Comparison of ENCODE assay signal across 8 mouse cellular contexts in the genomic region with DNA sequence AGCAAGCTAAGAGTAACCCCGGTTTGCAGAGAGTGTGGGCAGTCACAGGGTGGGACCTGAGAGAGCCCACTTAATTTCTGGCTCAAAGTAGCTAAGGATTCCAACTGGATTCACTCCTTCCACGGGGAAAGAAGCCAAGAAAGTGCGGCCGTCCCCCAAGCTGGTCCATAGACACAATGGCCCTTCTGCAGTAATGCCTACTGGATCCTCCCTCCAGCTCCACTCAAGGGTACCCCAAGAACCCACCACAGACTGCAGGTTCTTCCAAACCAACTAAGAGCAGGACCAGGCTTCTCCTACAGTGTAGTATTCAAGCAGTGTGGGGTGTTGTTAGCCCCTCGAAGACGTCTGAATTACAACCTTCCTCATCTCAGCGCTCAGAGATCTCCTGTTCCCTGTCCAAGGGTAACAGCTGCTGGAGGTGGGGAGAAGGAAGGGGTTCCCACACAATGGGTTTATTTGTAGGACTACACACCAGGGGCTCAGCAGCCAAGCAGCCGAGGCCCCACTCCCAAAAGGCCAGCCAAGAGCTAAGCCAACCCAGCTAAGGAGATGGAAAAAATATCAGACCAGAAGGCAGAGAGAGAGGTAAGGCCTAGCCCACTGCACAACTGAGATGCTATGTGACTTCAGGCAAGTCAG. TPM values are rescaled to one million over a fixed set of nuclear protein-coding genes. Genes with fewer than 3 reads are reported as not detected.
A peak's percentile ranks its signal among the peaks of the same experiment; 100 is the strongest.
DNase-seq lines count a peak whose midpoint lies in the region; ATAC-seq lines count a peak whose summit lies in the region.

No protein-coding gene starts in this region.

- peak overlapping the region; percentile 9; the same call in 1 of the 2 replicates for H3K4me2 ChIP-seq in lung, embryonic 15.5 days
- H3K4me2 ChIP-seq in heart, embryonic 11.5 days = no peak overlapping the region
- peak overlapping the region; percentile 28 for H3K4me2 ChIP-seq in stomach, embryonic 14.5 days (replicated peaks; ENCODE audit: low read depth, low read length)

- H3K27ac ChIP-seq in lung, embryonic 15.5 days = peak overlapping the region; percentile 83
- H3K27ac ChIP-seq in heart, embryonic 11.5 days (ENCODE audit: low read depth, low read length) = peak overlapping the region; percentile 23
- peak overlapping the region; percentile 5; the same call in 1 of the 2 replicates for H3K27ac ChIP-seq in limb, embryonic 10.5 days
- peak overlapping the region; percentile 93 for H3K27ac ChIP-seq in stomach, embryonic 14.5 days (ENCODE audit: low read length)

- no peak for ATAC-seq in lung, embryonic 15.5 days (ENCODE audit: borderline replicate concordance, extremely low read depth, low FRiP score, low TSS enrichment)
- no peak for ATAC-seq in heart, embryonic 11.5 days (replicated peaks; ENCODE audit: insufficient number of reproducible peaks, low FRiP score, low TSS enrichment)
- peak; percentile 40 for ATAC-seq in stomach, embryonic 14.5 days (ENCODE audit: insufficient number of reproducible peaks, insufficient read depth, low FRiP score, low read depth)

- H3K9me3 ChIP-seq in lung, embryonic 15.5 days = no peaks in the 10 kb centered on the region
- no peaks in the 10 kb centered on the region for H3K9me3 ChIP-seq in heart, embryonic 11.5 days (replicated peaks; ENCODE audit: control insufficient read depth, low read length)
- no peaks in the 10 kb centered on the region for H3K9me3 ChIP-seq in limb, embryonic 10.5 days (replicated peaks)
- H3K9me3 ChIP-seq in stomach, embryonic 14.5 days (ENCODE audit: control insufficient read depth, low read depth, low read length) = no peaks in the 10 kb centered on the region

- no peak for DNase-seq in lung, postnatal 14 days
- DNase-seq in limb, embryonic 10.5 days (ENCODE audit: low spot score) = no peak
- DNase-seq in retina, postnatal 1 day = no peak
- no peak for DNase-seq in spleen, adult 18-20 months
- no peak for DNase-seq in cerebellum, adult 9-10 months

- WGBS in lung, embryonic 15.5 days = 35% methylated on average over 8 of the region's 8 CpGs
- 50% methylated on average over 8 of the region's 8 CpGs for WGBS in heart, embryonic 11.5 days (ENCODE audit: insufficient replicate concordance)
- 76% methylated on average over 8 of the region's 8 CpGs for WGBS in limb, embryonic 10.5 days
- WGBS in stomach, embryonic 14.5 days = 19% methylated on average over 8 of the region's 8 CpGs

- H3K9ac ChIP-seq in lung, embryonic 15.5 days = no peak overlapping the region
- no peak overlapping the region for H3K9ac ChIP-seq in heart, embryonic 11.5 days (ENCODE audit: low read depth, low read length)
- H3K9ac ChIP-seq in stomach, embryonic 14.5 days (replicated peaks; ENCODE audit: low read depth, low read length) = no peak overlapping the region

- no peak overlapping the region for H3K4me3 ChIP-seq in lung, embryonic 15.5 days
- H3K4me3 ChIP-seq in heart, embryonic 11.5 days (ENCODE audit: low read depth, low read length) = no peak overlapping the region
- no peak overlapping the region for H3K4me3 ChIP-seq in limb, embryonic 10.5 days
- no peak overlapping the region for H3K4me3 ChIP-seq in stomach, embryonic 14.5 days (ENCODE audit: low read depth, low read length)

- H3K27me3 ChIP-seq in lung, embryonic 15.5 days = no peaks in the 10 kb centered on the region
- H3K27me3 ChIP-seq in heart, embryonic 11.5 days (ENCODE audit: control insufficient read depth, insufficient read depth, low read length) = no peaks in the 10 kb centered on the region
- no peaks in the 10 kb centered on the region for H3K27me3 ChIP-seq in limb, embryonic 10.5 days (ENCODE audit: low read depth, poor library complexity, severe bottlenecking)
- no peaks in the 10 kb centered on the region for H3K27me3 ChIP-seq in stomach, embryonic 14.5 days (ENCODE audit: control insufficient read depth, insufficient read depth, low read length)

- H3K4me1 ChIP-seq in lung, embryonic 15.5 days = peaks cover 52% of the 10 kb centered on the region
- H3K4me1 ChIP-seq in heart, embryonic 11.5 days (ENCODE audit: control insufficient read depth, insufficient read depth, low read length) = peaks cover 27% of the 10 kb centered on the region
- H3K4me1 ChIP-seq in limb, embryonic 10.5 days = peaks cover 42% of the 10 kb centered on the region
- H3K4me1 ChIP-seq in stomach, embryonic 14.5 days (ENCODE audit: control insufficient read depth, insufficient read depth, low read length) = peaks cover 43% of the 10 kb centered on the region

- H3K36me3 ChIP-seq in lung, embryonic 15.5 days = peaks cover 7% of the 10 kb centered on the region; the same call in 1 of the 2 replicates
- H3K36me3 ChIP-seq in heart, embryonic 11.5 days (ENCODE audit: control insufficient read depth, insufficient read depth, low read length) = 0 out of 2 replicates have a peak, but pooled peaks cover 2% of the 10 kb centered on the region
- H3K36me3 ChIP-seq in limb, embryonic 10.5 days = peaks cover 68% of the 10 kb centered on the region
- H3K36me3 ChIP-seq in stomach, embryonic 14.5 days (ENCODE audit: control insufficient read depth, insufficient read depth, low read length) = no peaks in the 10 kb centered on the region; the same call in 1 of the 2 replicates

RNA-seq across cellular contexts. Expression of gene Nckap5l, which starts 16.6 kb away (rescaled TPM):
- polyA plus RNA-seq in lung, embryonic 15.5 days (2015; fragmentation: Nextera tagmentation; extraction: Ambion mirVana) = 8.7 and 11.6 TPM in 2 replicates
- polyA plus RNA-seq in heart, embryonic 11.5 days (2014; fragmentation: Nextera tagmentation; extraction: Ambion mirVana) = 9.0 and 9.1 TPM in 2 replicates
- polyA plus RNA-seq in limb, embryonic 10.5 days (2016; fragmentation: Nextera tagmentation; extraction: Ambion mirVana) = 16.3 and 17.4 TPM in 2 replicates
- 8.9 and 9.3 TPM in 2 replicates for polyA plus RNA-seq in stomach, embryonic 14.5 days (2014; fragmentation: Nextera tagmentation; extraction: Ambion mirVana)

RNA-seq across cellular contexts. Expression of gene Bcdin3d, which starts 33.6 kb away (rescaled TPM):
- polyA plus RNA-seq in lung, embryonic 15.5 days (2015; fragmentation: Nextera tagmentation; extraction: Ambion mirVana) = 15.0 and 16.1 TPM in 2 replicates
- 11.9 TPM in 2 replicates for polyA plus RNA-seq in heart, embryonic 11.5 days (2014; fragmentation: Nextera tagmentation; extraction: Ambion mirVana)
- 15.9 and 19.4 TPM in 2 replicates for polyA plus RNA-seq in limb, embryonic 10.5 days (2016; fragmentation: Nextera tagmentation; extraction: Ambion mirVana)
- polyA plus RNA-seq in stomach, embryonic 14.5 days (2014; fragmentation: Nextera tagmentation; extraction: Ambion mirVana) = 12.9 and 16.7 TPM in 2 replicates

RNA-seq across cellular contexts. Expression of gene Tmbim6, which starts 48.3 kb away (rescaled TPM):
- polyA plus RNA-seq in lung, embryonic 15.5 days (2015; fragmentation: Nextera tagmentation; extraction: Ambion mirVana) = 382 and 427 TPM in 2 replicates
- 233 and 290 TPM in 2 replicates for polyA plus RNA-seq in heart, embryonic 11.5 days (2014; fragmentation: Nextera tagmentation; extraction: Ambion mirVana)
- polyA plus RNA-seq in limb, embryonic 10.5 days (2016; fragmentation: Nextera tagmentation; extraction: Ambion mirVana) = 272 and 296 TPM in 2 replicates
- 317 and 355 TPM in 2 replicates for polyA plus RNA-seq in stomach, embryonic 14.5 days (2014; fragmentation: Nextera tagmentation; extraction: Ambion mirVana)

Comparison
In these comparisons a context has a peak if more than half of its experiments do, and no peak if none do; other contexts are left out.
1. H3K27ac ChIP-seq: peak in every context shown above with its lines; median percentile 93 in stomach, embryonic 14.5 days; 83 in lung, embryonic 15.5 days; 23 in heart, embryonic 11.5 days; 5 in limb, embryonic 10.5 days.